Mouse (Mus musculus): Measurements from ENCODE around the gene Plod1. TPM values are rescaled to one million over a fixed set of nuclear protein-coding genes. Genes with fewer than 3 reads are reported as not detected.

Gene Plod1
- polyA plus RNA-seq, 1 experiment: 45.0 TPM

DNA sequence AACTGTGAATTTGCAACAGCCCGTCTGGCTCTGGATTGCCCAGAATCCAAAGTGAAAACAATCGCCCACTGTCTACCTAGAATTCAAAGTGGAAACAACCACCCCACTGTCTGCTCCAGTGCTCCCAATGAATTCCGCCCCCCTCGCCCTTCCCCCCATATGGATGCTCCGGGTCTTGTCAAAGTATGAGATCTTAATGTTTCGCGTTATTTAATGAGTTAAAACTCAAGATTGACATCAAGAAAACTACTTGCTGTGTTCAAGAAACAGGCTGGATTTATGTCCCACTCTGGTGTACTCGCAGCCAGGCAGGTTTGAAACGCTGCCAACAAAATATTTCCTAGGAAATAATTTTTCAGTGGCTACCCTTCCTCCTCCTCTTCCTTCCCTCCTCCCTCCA, 3.5 kb upstream of the Plod1 start:
- H3K4me1 ChIP-seq (ENCODE audit: control insufficient read depth, insufficient read depth, low read length): peaks cover 24% of the 10 kb centered on the region
- TF ChIP-seq CTCF (IDR thresholded peaks at IDR 0.05; ENCODE audit: insufficient read depth, low read length) (no peak), POLR2A (IDR thresholded peaks at IDR 0.05; ENCODE audit: borderline replicate concordance, extremely low read depth, low read depth, low read length) (no peak)
- H3K4me3 ChIP-seq (replicated peaks; ENCODE audit: extremely low read depth, low read depth, low read length): no peak overlapping the region
- 38% methylated on average over 9 of the region's 9 CpGs for WGBS
- DNase-seq: no peak

GRCm38 (mm10) chr4:147938148-147939096, 1.9 kb upstream of the Plod1 start:
- DNase-seq: no peak
- peaks cover 24% of the 10 kb centered on the region for H3K4me1 ChIP-seq (ENCODE audit: control insufficient read depth, insufficient read depth, low read length)
- 23% methylated on average over 14 of the region's 14 CpGs for WGBS
- no peak for TF ChIP-seq CTCF (IDR thresholded peaks at IDR 0.05; ENCODE audit: insufficient read depth, low read length)
- TF ChIP-seq POLR2A (IDR thresholded peaks at IDR 0.05; ENCODE audit: borderline replicate concordance, extremely low read depth, low read depth, low read length): no peak
- no peak overlapping the region for H3K4me3 ChIP-seq (replicated peaks; ENCODE audit: extremely low read depth, low read depth, low read length)

- 59% methylated on average over 5 of the region's 5 CpGs for WGBS
- no peak overlapping the region for H3K4me3 ChIP-seq (replicated peaks; ENCODE audit: extremely low read depth, low read depth, low read length)
Measured at GRCm38 (mm10) chr4:147937486-147937885, 919 bp upstream of the Plod1 start.

DNA sequence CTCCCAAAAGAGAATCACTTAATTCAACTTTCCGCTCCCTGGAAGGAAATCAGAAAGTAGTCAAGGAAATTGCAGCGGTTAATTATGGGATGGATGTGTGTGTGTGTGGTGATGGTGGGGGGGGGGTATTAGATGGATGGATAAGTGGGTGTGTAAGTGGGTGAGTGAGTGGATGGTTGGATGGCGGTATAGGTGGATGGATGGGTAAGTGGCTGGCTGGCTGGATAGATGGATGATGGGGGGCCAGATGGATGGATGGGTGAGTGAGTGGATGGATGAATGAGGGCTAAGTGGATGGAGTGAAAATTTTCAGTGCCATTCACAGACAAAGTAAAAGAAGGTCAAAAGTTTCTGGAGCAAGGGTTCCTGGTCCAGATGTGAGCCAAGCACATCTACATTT, 454 bp upstream of the Plod1 start:
- no peak for DNase-seq
- Histone ChIP-seq H3K4me1 (ENCODE audit: control insufficient read depth, insufficient read depth, low read length) (peaks cover 17% of the 10 kb centered on the region), H3K4me3 (replicated peaks; ENCODE audit: extremely low read depth, low read depth, low read length) (no peak overlapping the region)
- 37% methylated on average over 3 of the region's 3 CpGs for WGBS
- TF ChIP-seq CTCF (IDR thresholded peaks at IDR 0.05; ENCODE audit: insufficient read depth, low read length) (no peak), POLR2A (IDR thresholded peaks at IDR 0.05; ENCODE audit: borderline replicate concordance, extremely low read depth, low read depth, low read length) (no peak)

More at GRCm38 (mm10) chr4:147937486-147937885, 919 bp upstream of the Plod1 start:
- no peak for TF ChIP-seq POLR2A (IDR thresholded peaks at IDR 0.05; ENCODE audit: borderline replicate concordance, extremely low read depth, low read depth, low read length)
- TF ChIP-seq CTCF (IDR thresholded peaks at IDR 0.05; ENCODE audit: insufficient read depth, low read length): no peak
- peaks cover 21% of the 10 kb centered on the region for H3K4me1 ChIP-seq (ENCODE audit: control insufficient read depth, insufficient read depth, low read length)
- no peak for DNase-seq

DNA sequence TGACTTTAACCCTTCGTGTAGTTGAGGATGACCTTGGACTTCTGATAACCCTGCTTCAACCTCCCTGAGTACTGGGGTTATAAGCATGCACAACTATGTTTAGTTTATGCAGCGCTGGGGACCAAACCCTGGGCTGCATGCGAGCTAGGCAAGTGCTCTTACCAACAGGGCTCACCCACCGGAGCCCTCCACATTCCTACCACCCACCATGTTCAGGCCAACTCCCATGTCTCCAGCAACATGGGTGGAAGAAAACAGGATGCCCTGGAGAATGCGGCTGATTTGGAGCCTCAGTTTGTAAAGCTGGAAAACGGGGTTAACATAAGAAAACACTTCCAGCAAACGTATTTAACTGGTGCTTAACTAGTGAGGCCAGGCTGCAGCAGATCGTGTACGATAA, 663 bp downstream of the Plod1 start:
- H3K4me3 ChIP-seq (replicated peaks; ENCODE audit: extremely low read depth, low read depth, low read length): peak overlapping the region; percentile 93
- H3K4me1 ChIP-seq (ENCODE audit: control insufficient read depth, insufficient read depth, low read length): peaks cover 12% of the 10 kb centered on the region
- 17% methylated on average over 9 of the region's 9 CpGs for WGBS
- no peak for DNase-seq
- TF ChIP-seq POLR2A (IDR thresholded peaks at IDR 0.05; ENCODE audit: borderline replicate concordance, extremely low read depth, low read depth, low read length) (no peak), CTCF (IDR thresholded peaks at IDR 0.05; ENCODE audit: insufficient read depth, low read length) (no peak)

DNA sequence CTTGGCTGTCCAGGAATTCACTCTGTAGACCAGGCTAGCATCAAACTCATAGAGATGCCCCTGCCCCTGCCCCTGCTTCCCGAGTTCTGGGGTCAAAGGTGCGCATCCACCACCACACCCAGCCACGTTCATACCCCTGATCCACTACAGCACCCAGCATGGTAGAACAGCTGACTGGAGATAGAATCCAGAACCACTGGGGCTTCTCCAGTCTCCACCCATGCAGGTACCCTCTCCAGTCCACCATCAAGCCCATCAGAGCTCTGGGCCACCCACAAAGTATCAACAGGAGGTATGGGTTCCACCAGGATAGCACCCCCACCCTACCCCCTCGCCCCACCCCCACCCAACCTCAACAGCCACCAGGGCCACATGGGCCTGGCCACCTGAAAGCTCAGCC, 2.0 kb downstream of the Plod1 start:
- Histone ChIP-seq H3K4me1 (ENCODE audit: control insufficient read depth, insufficient read depth, low read length) (peaks cover 12% of the 10 kb centered on the region), H3K4me3 (replicated peaks; ENCODE audit: extremely low read depth, low read depth, low read length) (no peak overlapping the region)
- TF ChIP-seq POLR2A (IDR thresholded peaks at IDR 0.05; ENCODE audit: borderline replicate concordance, extremely low read depth, low read depth, low read length): no peak
- TF ChIP-seq CTCF (IDR thresholded peaks at IDR 0.05; ENCODE audit: insufficient read depth, low read length): no peak
- WGBS: 84% methylated on average over 4 of the region's 4 CpGs
- no peak for DNase-seq

GRCm38 (mm10) chr4:147934134-147934533, 2.4 kb downstream of the Plod1 start:
- Histone ChIP-seq H3K4me1 (ENCODE audit: control insufficient read depth, insufficient read depth, low read length) (peaks cover 12% of the 10 kb centered on the region), H3K4me3 (replicated peaks; ENCODE audit: extremely low read depth, low read depth, low read length) (no peak overlapping the region)
- DNase-seq: no peak
- TF ChIP-seq CTCF (IDR thresholded peaks at IDR 0.05; ENCODE audit: insufficient read depth, low read length) (no peak), POLR2A (IDR thresholded peaks at IDR 0.05; ENCODE audit: borderline replicate concordance, extremely low read depth, low read depth, low read length) (no peak)
- 48% methylated on average over 3 of the region's 3 CpGs for WGBS

- no peak for DNase-seq
- WGBS: 93% methylated on average over 14 of the region's 14 CpGs
- TF ChIP-seq POLR2A (IDR thresholded peaks at IDR 0.05; ENCODE audit: borderline replicate concordance, extremely low read depth, low read depth, low read length) (no peak), CTCF (IDR thresholded peaks at IDR 0.05; ENCODE audit: insufficient read depth, low read length) (no peak)
- H3K4me3 ChIP-seq (replicated peaks; ENCODE audit: extremely low read depth, low read depth, low read length): no peak overlapping the region
- peaks cover 2% of the 10 kb centered on the region; the same call in 1 of the 2 replicates for H3K4me1 ChIP-seq (ENCODE audit: control insufficient read depth, insufficient read depth, low read length)
Measured at GRCm38 (mm10) chr4:147930946-147931345, 5.6 kb downstream of the Plod1 start.

- Histone ChIP-seq H3K4me1 (ENCODE audit: control insufficient read depth, insufficient read depth, low read length) (no peaks in the 10 kb centered on the region), H3K4me3 (replicated peaks; ENCODE audit: extremely low read depth, low read depth, low read length) (no peak overlapping the region)
- 86% methylated on average over 7 of the region's 7 CpGs for WGBS
- no peak for DNase-seq
- TF ChIP-seq POLR2A (IDR thresholded peaks at IDR 0.05; ENCODE audit: borderline replicate concordance, extremely low read depth, low read depth, low read length): no peak
- no peak for TF ChIP-seq CTCF (IDR thresholded peaks at IDR 0.05; ENCODE audit: insufficient read depth, low read length)
Measured at GRCm38 (mm10) chr4:147928540-147928939, 8.0 kb downstream of the Plod1 start.

GRCm38 (mm10) chr4:147928136-147928535, 8.4 kb downstream of the Plod1 start:
- no peak for DNase-seq
- Histone ChIP-seq H3K4me3 (replicated peaks; ENCODE audit: extremely low read depth, low read depth, low read length) (no peak overlapping the region), H3K4me1 (ENCODE audit: control insufficient read depth, insufficient read depth, low read length) (no peaks in the 10 kb centered on the region)
- WGBS: 41% methylated on average over 8 of the region's 9 CpGs
- TF ChIP-seq CTCF (IDR thresholded peaks at IDR 0.05; ENCODE audit: insufficient read depth, low read length) (no peak), POLR2A (IDR thresholded peaks at IDR 0.05; ENCODE audit: borderline replicate concordance, extremely low read depth, low read depth, low read length) (no peak)
